30 mouse cellular contexts compared by ENCODE assay signal in genomic region chr11:34762125-34762524, GRCm38 (mm10). TPM values are rescaled to one million over a fixed set of nuclear protein-coding genes. Genes with fewer than 3 reads are reported as not detected.
DNase-seq lines count a peak whose midpoint lies in the region; ATAC-seq and TF ChIP-seq lines count a peak whose summit lies in the region.
"Had no signal": no experiment of that assay in that cellular context is flagged by ENCODE, and none has a peak within 500 bp of the region (broad histone marks: within the 10 kb centered on the region; RNA-seq: fewer than 3 reads in every experiment).

No protein-coding gene starts in this region.

- peaks cover 23% of the 10 kb centered on the region for H3K4me1 ChIP-seq in spleen, adult 2 months (ENCODE audit: control insufficient read depth, insufficient read depth, insufficient read length)
- H3K4me1 ChIP-seq: forebrain, embryonic 12.5 days; heart, embryonic 10.5 days; heart, embryonic 15.5 days; limb, embryonic 12.5 days; liver, embryonic 15.5 days; megakaryocyte, embryonic 14.5 days; neural tube, embryonic 15.5 days had no signal

- TF ChIP-seq POLR2A in spleen, adult 2 months (IDR thresholded peaks at IDR 0.05; ENCODE audit: low read depth, low read length), result no peak

- no peak overlapping the region for H3K4me3 ChIP-seq in spleen, adult 2 months (ENCODE audit: extremely low read depth, insufficient read depth, insufficient read length)
- H3K4me3 ChIP-seq: erythroblast, embryonic 14.5 days; forebrain, embryonic 12.5 days; heart, embryonic 10.5 days; heart, embryonic 15.5 days; limb, embryonic 12.5 days; liver, embryonic 15.5 days; megakaryocyte, embryonic 14.5 days; neural tube, embryonic 15.5 days had no signal

- peak overlapping the region; percentile 45; the same call in 1 of the 2 replicates for H3K27ac ChIP-seq in spleen, adult 2 months (ENCODE audit: insufficient read depth, low read length)
- H3K27ac ChIP-seq: forebrain, embryonic 12.5 days; heart, embryonic 10.5 days; heart, embryonic 15.5 days; limb, embryonic 12.5 days; liver, embryonic 15.5 days; neural tube, embryonic 15.5 days had no signal

- 0 out of 2 replicates have a peak, but pooled peaks have one; percentile 39 for ATAC-seq in common myeloid progenitor, adult 5-6 weeks (replicated peaks; ENCODE audit: low read depth, poor library complexity, severe bottlenecking)
- ATAC-seq in megakaryocyte progenitor cell, adult 5-6 weeks (replicated peaks; ENCODE audit: poor library complexity), result peak; percentile 62
- ATAC-seq: forebrain, postnatal 0 days; hindbrain, embryonic 16.5 days; intestine, embryonic 16.5 days; Patski had no signal

- no peak for DNase-seq in spleen, adult 2 months (ENCODE audit: low read depth in 1 of 2, low spot score in 2 of 2)
- DNase-seq in spleen, adult 12 weeks (ENCODE audit: low spot score), result no peak
- DNase-seq in urinary bladder, postnatal 14 days (ENCODE audit: low spot score), result no peak
- no peak for DNase-seq in right cerebral cortex, postnatal 4 days
- DNase-seq in ovary, postnatal 36 days (ENCODE audit: low spot score), result no peak
- DNase-seq: adrenal gland, postnatal 14 days; cerebellum, adult 18-20 months; cerebellum, postnatal 10 days; forebrain, postnatal 0 days; kidney, adult 8-10 months; kidney, postnatal 10 days; layer of hippocampus, adult 9-11 months; lung, embryonic 14.5 days; midbrain, embryonic 14.5 days; right cerebral cortex, postnatal 25 days; thymus, adult 2 months; thymus, postnatal 36 days had no signal

- TF ChIP-seq CTCF in spleen, adult 2 months (IDR thresholded peaks at IDR 0.05; ENCODE audit: extremely low read depth, insufficient read depth, insufficient read length, insufficient replicate concordance), result no peak

- H3K27me3 ChIP-seq in spleen, adult 2 months (ENCODE audit: control insufficient read depth, insufficient read depth, low read length), result no peaks in the 10 kb centered on the region
- H3K27me3 ChIP-seq: forebrain, embryonic 12.5 days; heart, embryonic 15.5 days; limb, embryonic 12.5 days; liver, embryonic 15.5 days; megakaryocyte, embryonic 14.5 days; neural tube, embryonic 15.5 days; Patski had no signal

- H3K36me3 ChIP-seq in spleen, adult 2 months (ENCODE audit: control insufficient read depth, insufficient read depth, low read length), result peaks cover 4% of the 10 kb centered on the region; the same call in 1 of the 2 replicates
- H3K36me3 ChIP-seq: forebrain, embryonic 12.5 days; heart, embryonic 10.5 days; heart, embryonic 15.5 days; limb, embryonic 12.5 days; liver, embryonic 15.5 days; neural tube, embryonic 15.5 days had no signal

- 64% methylated on average over 6 of the region's 6 CpGs for WGBS in spleen, adult 2 months

RNA-seq across cellular contexts. Expression of gene Dock2, which starts 21.6 kb away (rescaled TPM):
- polyA plus RNA-seq in spleen, adult 2 months (2012; rRNA removed), result 35.9 and 38.5 TPM in 2 replicates
- 124 and 126 TPM in 2 replicates for total RNA-seq in common myeloid progenitor, adult 5-6 weeks (2017)
- total RNA-seq in megakaryocyte progenitor cell, adult 5-6 weeks (2015), result 78.5 and 83.5 TPM in 2 replicates
- total RNA-seq in megakaryocyte progenitor cell, adult 5-6 weeks (2017), result 100 and 105 TPM in 2 replicates
- polyA plus RNA-seq: Patski had no signal
